Mouse (Mus musculus) hindbrain, embryonic 14.5 days (tissue): ENCODE measurements at regions not wholly inside any gene's neighbourhood (a gene's known extent, or its start where the extent isn't known, plus 50 kb on each side); places are given as distances from the start of the nearest gene placed in this dataset.

Experiments used
- ATAC-seq: fragments of 200-750 bp; cut with Nextera tagmentation; 2 replicates; pipeline ENCODE4 v1.8.0; 2017; ENCODE audit warnings: moderate number of reproducible peaks, mild to moderate bottlenecking, moderate TSS enrichment, moderate library complexity; ENCODE audit not compliant: low FRiP score
- DNase-seq: peaks from one replicate; pipeline ENCODE4 v3.0.0-alpha.2; 2015; ENCODE audit warnings: low spot score
- H3K27ac ChIP-seq: fragments of 300-500 bp; sonication (generic); 2 replicates; pipeline ENCODE4 v1.5.1; 2014; ENCODE audit warnings: mild to moderate bottlenecking, moderate library complexity
- H3K27me3 ChIP-seq: fragments of 300-500 bp; sonication (generic); 2 replicates; pipeline ENCODE4 v1.6.1; 2014; ENCODE audit warnings: mild to moderate bottlenecking, low read length, mixed read lengths; ENCODE audit not compliant: control insufficient read depth, insufficient read depth
- H3K36me3 ChIP-seq: fragments of 300-500 bp; sonication (generic); replicated peaks from 2 replicates; pipeline ENCODE4 v1.6.1; 2014; ENCODE audit not compliant: control insufficient read depth, insufficient read depth
- H3K4me1 ChIP-seq: fragments of 300-500 bp; sonication (generic); replicated peaks from 2 replicates; pipeline ENCODE4 v1.6.1; 2014; ENCODE audit warnings: antibody characterized with exemption, low read length, mixed read lengths; ENCODE audit not compliant: control insufficient read depth, insufficient read depth
- H3K4me2 ChIP-seq: fragments of 300-500 bp; sonication (generic); replicated peaks from 2 replicates; pipeline ENCODE4 v1.6.1; 2014; ENCODE audit warnings: mild to moderate bottlenecking, moderate library complexity
- H3K4me3 ChIP-seq: fragments of 300-500 bp; sonication (generic); replicated peaks from 2 replicates; pipeline ENCODE4 v1.5.1; 2014; ENCODE audit warnings: mild to moderate bottlenecking, low read length
- H3K9ac ChIP-seq: fragments of 300-500 bp; sonication (generic); 2 replicates; pipeline ENCODE4 v1.6.1; 2014
- H3K9me3 ChIP-seq: fragments of 300-500 bp; sonication (generic); 2 replicates; pipeline ENCODE4 v1.6.1; 2016; ENCODE audit warnings: low read length; ENCODE audit not compliant: control insufficient read depth
- WGBS: fragments of 180-500 bp; shearing (Covaris S2); extraction: QIAGEN DNeasy Blood & Tissue Kit; methylation state at CpG from one replicate; pipeline ENCODE4 v1.1.7; 2014; 5-methylcytosine and 5-hydroxymethylcytosine counted together

GRCm38 (mm10) chr7:95834236-95834919, 336.7 kb upstream of the Tenm4 start:
- H3K4me3 ChIP-seq, result no peak overlapping the region
- H3K36me3 ChIP-seq, result no peaks in the 10 kb centered on the region
- no peaks in the 10 kb centered on the region for H3K4me1 ChIP-seq
- H3K9me3 ChIP-seq, result no peaks in the 10 kb centered on the region
- H3K4me2 ChIP-seq, result no peak overlapping the region
- no peak overlapping the region for H3K9ac ChIP-seq
- no peaks in the 10 kb centered on the region for H3K27me3 ChIP-seq
- H3K27ac ChIP-seq, result no peak overlapping the region
- ATAC-seq (0 out of 2 replicates have a peak, but pooled peaks have one; percentile 55), DNase-seq (peak; percentile 33)
- WGBS, result 41% methylated on average over 10 of the region's 10 CpGs

DNA sequence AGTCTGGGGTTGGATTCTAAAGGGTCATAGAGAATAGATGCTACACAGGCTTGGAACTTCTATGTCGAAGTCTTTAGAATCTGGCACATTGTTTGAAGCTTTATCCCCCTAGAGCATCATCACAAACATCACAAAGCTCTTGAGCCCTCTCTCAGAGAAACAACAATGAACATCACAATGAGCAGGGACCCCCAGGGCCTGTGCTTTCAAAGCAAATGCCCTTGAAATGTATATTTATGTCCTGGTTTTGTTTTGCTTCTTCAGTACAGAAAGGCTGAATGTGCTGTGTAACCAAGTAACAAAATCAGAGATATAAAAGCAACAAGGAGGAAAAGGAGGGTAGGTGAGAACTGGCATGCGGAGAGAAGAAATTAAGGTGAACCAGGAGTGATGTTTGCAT, 330.6 kb upstream of the Tenm4 start:
- no peak for DNase-seq
- Histone ChIP-seq H3K27me3 (no peaks in the 10 kb centered on the region), H3K4me1 (no peaks in the 10 kb centered on the region), H3K9ac (no peak overlapping the region), H3K27ac (no peak overlapping the region), H3K4me3 (no peak overlapping the region), H3K36me3 (no peaks in the 10 kb centered on the region), H3K4me2 (no peak overlapping the region), H3K9me3 (peaks cover 8% of the 10 kb centered on the region; the same call in 1 of the 2 replicates)
- ATAC-seq, result no peak
- 33% methylated on average over 2 of the region's 2 CpGs for WGBS

DNA sequence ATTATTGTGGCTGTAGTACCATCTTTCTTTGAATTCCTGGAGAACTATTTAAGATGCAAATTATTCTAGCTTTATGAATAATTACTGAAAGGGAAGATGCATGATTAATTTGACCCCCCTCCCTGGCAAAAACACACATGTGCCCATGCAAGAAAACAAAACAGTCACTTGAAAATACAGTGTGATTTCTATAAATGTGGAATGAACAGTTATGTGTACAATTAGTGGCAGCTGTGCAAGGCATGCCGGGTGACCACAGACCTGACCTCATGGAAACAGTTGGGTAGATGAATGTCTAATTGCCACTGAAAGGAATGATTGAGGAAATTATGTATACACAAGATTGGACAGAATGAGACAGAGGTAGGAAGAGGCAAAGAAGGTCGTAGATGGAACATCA, 321.2 kb upstream of the Tenm4 start:
- DNase-seq, result no peak
- H3K4me1 ChIP-seq, result no peaks in the 10 kb centered on the region
- H3K9ac ChIP-seq, result no peak overlapping the region
- no peaks in the 10 kb centered on the region for H3K36me3 ChIP-seq
- no peak for ATAC-seq
- H3K4me2 ChIP-seq, result no peak overlapping the region
- WGBS, result 68% methylated on average over 2 of the region's 2 CpGs
- H3K27me3 ChIP-seq, result no peaks in the 10 kb centered on the region
- no peak overlapping the region for H3K27ac ChIP-seq
- H3K4me3 ChIP-seq, result no peak overlapping the region
- H3K9me3 ChIP-seq, result peaks cover 1% of the 10 kb centered on the region; the same call in 1 of the 2 replicates

- ATAC-seq, result no peak
- 82% methylated on average over 6 of the region's 6 CpGs for WGBS
- Histone ChIP-seq H3K4me3 (no peak overlapping the region), H3K9me3 (no peaks in the 10 kb centered on the region), H3K36me3 (no peaks in the 10 kb centered on the region), H3K4me2 (no peak overlapping the region), H3K9ac (no peak overlapping the region), H3K27me3 (no peaks in the 10 kb centered on the region), H3K4me1 (no peaks in the 10 kb centered on the region), H3K27ac (no peak overlapping the region)
- DNase-seq, result no peak
Measured at GRCm38 (mm10) chr7:95852630-95853029, 318.4 kb upstream of the Tenm4 start.

DNA sequence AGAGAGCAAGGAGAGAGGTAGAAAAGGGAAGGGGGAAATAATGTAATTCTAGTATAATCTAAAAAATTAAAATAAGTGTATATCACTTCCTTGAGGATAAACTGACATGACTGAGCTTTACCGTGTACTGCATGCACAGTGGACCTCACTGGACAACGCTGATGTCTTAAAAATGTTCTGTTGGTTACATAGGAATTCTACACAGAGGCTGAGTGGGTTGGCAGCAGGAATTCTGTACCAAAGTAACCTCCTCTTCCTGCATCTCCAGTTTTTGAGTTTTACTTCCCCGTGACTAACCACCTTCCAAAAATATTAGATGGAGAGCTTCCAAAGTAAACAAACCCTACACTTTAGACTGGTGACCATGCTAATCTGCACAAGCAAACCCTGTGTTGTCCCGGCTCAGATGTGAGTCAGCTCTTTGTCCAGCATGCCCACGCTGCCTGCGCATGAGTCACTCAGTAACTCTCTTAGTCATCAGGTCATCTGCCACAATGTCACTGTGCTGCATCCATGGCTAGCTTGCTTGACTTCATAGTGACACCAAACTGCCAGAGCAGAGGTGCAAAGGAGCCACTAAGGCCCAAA, 317.7 kb upstream of the Tenm4 start:
- Histone ChIP-seq H3K9ac (no peak overlapping the region), H3K36me3 (no peaks in the 10 kb centered on the region), H3K27me3 (no peaks in the 10 kb centered on the region), H3K4me3 (no peak overlapping the region), H3K27ac (no peak overlapping the region), H3K4me2 (no peak overlapping the region), H3K4me1 (no peaks in the 10 kb centered on the region), H3K9me3 (no peaks in the 10 kb centered on the region)
- ATAC-seq (no peak), DNase-seq (no peak)
- 83% methylated on average over 6 of the region's 6 CpGs for WGBS

DNA sequence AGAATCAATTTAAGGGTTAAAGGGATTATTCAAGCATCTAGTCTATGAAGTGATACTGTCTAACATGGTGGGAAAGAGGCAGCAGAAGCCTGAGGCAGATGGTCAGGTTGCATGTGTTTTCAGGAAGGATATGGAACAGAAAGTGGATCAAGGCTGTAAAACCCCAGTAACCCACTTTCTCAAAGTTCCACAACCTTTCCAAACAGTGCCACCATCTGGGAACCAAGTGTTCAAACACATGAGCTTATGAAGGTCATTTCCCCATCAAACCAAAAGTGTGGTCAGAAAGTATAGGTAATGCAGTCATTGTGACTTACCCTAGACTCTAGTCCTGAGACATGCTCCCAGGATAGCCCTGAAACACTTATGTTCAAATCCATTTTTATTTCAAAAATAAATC, 312.8 kb upstream of the Tenm4 start:
- no peaks in the 10 kb centered on the region for H3K36me3 ChIP-seq
- no peak overlapping the region for H3K9ac ChIP-seq
- no peaks in the 10 kb centered on the region for H3K4me1 ChIP-seq
- no peaks in the 10 kb centered on the region for H3K27me3 ChIP-seq
- H3K4me3 ChIP-seq, result no peak overlapping the region
- H3K4me2 ChIP-seq, result no peak overlapping the region
- no peak for ATAC-seq
- no peak overlapping the region for H3K27ac ChIP-seq
- H3K9me3 ChIP-seq, result no peaks in the 10 kb centered on the region
- DNase-seq, result no peak

DNA sequence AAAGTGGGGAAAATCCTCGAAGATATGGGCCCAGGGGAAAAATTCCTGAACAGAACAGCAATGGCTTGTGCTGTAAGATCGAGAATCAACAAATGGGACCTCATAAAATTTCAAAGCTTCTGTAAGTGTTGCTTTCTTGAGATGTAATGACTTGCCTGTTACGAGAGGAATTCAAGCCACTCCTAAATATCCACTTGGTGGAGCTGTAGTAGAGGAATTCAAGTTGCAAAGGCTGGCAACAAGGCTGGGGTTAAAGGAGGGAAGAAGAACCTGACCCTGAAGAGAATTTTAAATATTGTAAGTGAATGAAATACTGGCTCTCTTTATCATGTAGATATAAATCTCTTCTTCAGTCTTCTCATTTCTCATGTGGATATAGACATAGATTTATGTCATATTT, 306.8 kb upstream of the Tenm4 start:
- Histone ChIP-seq H3K27me3 (no peaks in the 10 kb centered on the region), H3K9ac (no peak overlapping the region), H3K9me3 (no peaks in the 10 kb centered on the region), H3K4me2 (no peak overlapping the region), H3K27ac (no peak overlapping the region), H3K36me3 (no peaks in the 10 kb centered on the region), H3K4me3 (no peak overlapping the region), H3K4me1 (no peaks in the 10 kb centered on the region)
- no peak for DNase-seq
- no peak for ATAC-seq
- WGBS, result 52% methylated on average over 3 of the region's 3 CpGs

DNA sequence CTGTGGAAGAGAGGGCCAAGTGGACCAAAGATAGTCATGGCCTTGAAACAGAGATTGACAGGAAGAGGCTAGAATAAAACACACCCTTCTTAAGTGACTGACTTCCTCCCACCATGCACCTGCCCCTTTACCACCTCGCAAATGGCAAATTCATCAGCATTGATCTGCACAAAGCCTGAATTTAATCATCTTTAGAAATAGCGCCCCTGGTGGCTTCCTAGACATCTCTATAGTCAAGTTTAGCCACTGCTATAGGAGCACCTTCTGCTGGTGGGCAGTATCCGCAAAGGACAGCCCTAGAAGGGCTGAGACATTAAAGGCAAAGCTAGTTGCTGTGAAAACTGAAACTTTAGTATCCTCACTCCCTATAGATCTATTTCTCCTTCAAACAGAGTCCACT, 305.8 kb upstream of the Tenm4 start:
- WGBS, result 47% methylated on average over 3 of the region's 3 CpGs
- no peaks in the 10 kb centered on the region for H3K27me3 ChIP-seq
- no peak for ATAC-seq
- no peaks in the 10 kb centered on the region for H3K36me3 ChIP-seq
- no peak overlapping the region for H3K4me3 ChIP-seq
- H3K27ac ChIP-seq, result no peak overlapping the region
- H3K4me2 ChIP-seq, result no peak overlapping the region
- no peak for DNase-seq
- no peaks in the 10 kb centered on the region for H3K4me1 ChIP-seq
- no peaks in the 10 kb centered on the region for H3K9me3 ChIP-seq
- H3K9ac ChIP-seq, result no peak overlapping the region

DNA sequence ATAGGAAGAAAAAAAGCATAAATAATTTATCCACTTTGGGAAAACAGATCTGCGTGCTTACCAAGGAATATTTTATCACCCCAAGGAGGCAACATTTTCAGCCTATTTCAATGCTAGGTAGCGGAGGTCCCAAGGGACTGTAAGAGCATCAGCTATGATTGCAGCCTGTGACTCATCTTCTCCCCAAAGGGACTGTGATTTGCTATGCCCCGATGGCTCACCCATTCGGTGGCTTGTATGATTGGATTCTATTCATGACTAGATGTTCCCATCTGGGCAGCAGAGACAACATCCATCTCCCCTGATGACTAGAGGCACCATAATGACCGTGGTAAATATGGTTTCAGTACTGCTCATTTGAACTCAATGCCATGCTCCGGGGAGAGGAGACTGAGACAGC, 302.3 kb upstream of the Tenm4 start:
- no peaks in the 10 kb centered on the region for H3K4me1 ChIP-seq
- no peak overlapping the region for H3K9ac ChIP-seq
- H3K27me3 ChIP-seq, result no peaks in the 10 kb centered on the region
- H3K4me2 ChIP-seq, result no peak overlapping the region
- H3K36me3 ChIP-seq, result no peaks in the 10 kb centered on the region
- no peak for ATAC-seq
- H3K27ac ChIP-seq, result no peak overlapping the region
- no peak overlapping the region for H3K4me3 ChIP-seq
- WGBS, result 53% methylated on average over 6 of the region's 6 CpGs
- H3K9me3 ChIP-seq, result 0 out of 2 replicates have a peak, but pooled peaks cover 5% of the 10 kb centered on the region
- no peak for DNase-seq
